Mouse (Mus musculus): ENCODE measurements around the gene Prcp. TPM values are rescaled to one million over a fixed set of nuclear protein-coding genes. Genes with fewer than 3 reads are reported as not detected.

Prcp gene
- 24.3 and 24.7 TPM in 2 replicates for polyA plus RNA-seq (2015; fragmentation: Nextera tagmentation; extraction: Ambion mirVana)

DNA sequence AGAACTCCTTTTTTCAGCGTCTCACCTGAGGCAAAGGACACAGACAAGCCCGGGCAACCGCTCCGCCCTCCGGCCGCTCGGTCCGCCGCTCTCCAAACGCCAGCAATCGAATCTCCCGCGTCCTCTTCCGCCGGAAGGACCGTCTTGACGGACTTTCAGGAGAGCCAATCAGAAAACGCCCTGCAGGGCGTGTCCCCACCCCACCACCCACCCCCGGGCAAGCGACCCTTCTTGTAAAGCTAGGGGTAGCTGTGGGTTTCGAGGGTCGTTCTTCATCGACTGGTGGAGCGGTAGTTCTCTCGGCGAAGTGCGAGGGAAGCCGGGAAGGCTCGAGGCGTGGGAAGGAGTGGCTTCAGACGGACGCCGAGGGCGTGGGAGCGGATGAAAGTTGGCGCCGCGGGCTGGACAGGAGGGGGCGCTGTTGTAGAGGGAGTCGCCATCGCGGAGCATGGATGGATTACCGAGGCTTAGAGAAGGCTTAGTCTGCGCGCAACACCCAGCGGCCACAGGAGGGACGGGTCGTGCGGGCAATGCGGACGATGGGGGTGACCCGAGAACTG is at the start of gene Prcp, which contains the start of gene Ddias:
Gene Prcp, plus strand, starts transcription at position 355 of the 560 bp plus-strand sequence.
Gene Ddias, minus strand, starts transcription at position 132 of the 560 bp plus-strand sequence.
- H3K27me3 ChIP-seq (ENCODE audit: control insufficient read depth, insufficient read depth, low read length) = no peaks in the 10 kb centered on the region
- peak; percentile 87 for ATAC-seq (ENCODE audit: insufficient read depth, low FRiP score)
- peak within 1 kb of the TSS; percentile 76 for H3K4me3 ChIP-seq (replicated peaks; ENCODE audit: low read length)
- peaks cover 18% of the 10 kb centered on the region for H3K4me1 ChIP-seq (ENCODE audit: control insufficient read depth, insufficient read depth, low read length)
- peak within 1 kb of the TSS; percentile 96 for H3K27ac ChIP-seq (ENCODE audit: low read length)
- no peaks in the 10 kb centered on the region for H3K9me3 ChIP-seq (replicated peaks; ENCODE audit: control insufficient read depth, low read length)
- under 1% methylated on average over 53 of the region's 53 CpGs for WGBS
- H3K9ac ChIP-seq (ENCODE audit: low read length) = peak within 1 kb of the TSS; percentile 76
- peak within 1 kb of the TSS; percentile 86 for H3K4me2 ChIP-seq (ENCODE audit: low read depth, low read length)
- H3K36me3 ChIP-seq (ENCODE audit: control insufficient read depth, insufficient read depth, low read length) = no peaks in the 10 kb centered on the region

GRCm38 (mm10) chr7:92826248-92826647 is 48.0 kb upstream of the Prcp start:
- Histone ChIP-seq H3K9ac (ENCODE audit: low read length) (no peak overlapping the region), H3K9me3 (replicated peaks; ENCODE audit: control insufficient read depth, low read length) (no peaks in the 10 kb centered on the region), H3K36me3 (ENCODE audit: control insufficient read depth, insufficient read depth, low read length) (no peaks in the 10 kb centered on the region), H3K4me3 (replicated peaks; ENCODE audit: low read length) (no peak overlapping the region), H3K27ac (ENCODE audit: low read length) (no peak overlapping the region), H3K4me2 (ENCODE audit: low read depth, low read length) (no peak overlapping the region), H3K27me3 (ENCODE audit: control insufficient read depth, insufficient read depth, low read length) (no peaks in the 10 kb centered on the region), H3K4me1 (ENCODE audit: control insufficient read depth, insufficient read depth, low read length) (peaks cover 9% of the 10 kb centered on the region)
- WGBS = 64% methylated on average over 3 of the region's 3 CpGs
- ATAC-seq (ENCODE audit: insufficient read depth, low FRiP score) = no peak

DNA sequence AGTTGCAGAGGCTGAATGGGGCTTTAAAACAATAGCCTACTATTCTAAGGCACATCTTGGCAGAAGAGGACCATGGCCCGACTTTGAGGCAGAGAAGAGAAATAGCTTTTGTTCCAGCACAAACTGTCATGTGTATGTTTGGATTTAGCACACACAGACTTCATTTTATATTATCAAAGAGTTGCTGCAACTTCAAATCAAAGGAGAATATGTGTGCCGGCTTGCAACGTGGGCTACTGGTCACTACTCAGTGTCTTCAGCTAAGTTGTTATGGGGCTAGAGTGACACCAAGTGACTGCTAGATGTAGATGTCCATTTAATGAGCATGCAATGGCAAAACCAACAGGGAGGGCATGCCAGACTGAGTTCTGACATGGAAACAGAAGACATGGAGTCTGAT is 46.3 kb upstream of the Prcp start:
- 63% methylated on average over 3 of the region's 3 CpGs for WGBS
- no peak for ATAC-seq (ENCODE audit: insufficient read depth, low FRiP score)
- no peak overlapping the region for H3K27ac ChIP-seq (ENCODE audit: low read length)
- H3K4me2 ChIP-seq (ENCODE audit: low read depth, low read length) = no peak overlapping the region
- H3K9me3 ChIP-seq (replicated peaks; ENCODE audit: control insufficient read depth, low read length) = no peaks in the 10 kb centered on the region
- H3K36me3 ChIP-seq (ENCODE audit: control insufficient read depth, insufficient read depth, low read length) = no peaks in the 10 kb centered on the region
- H3K4me3 ChIP-seq (replicated peaks; ENCODE audit: low read length) = no peak overlapping the region
- H3K4me1 ChIP-seq (ENCODE audit: control insufficient read depth, insufficient read depth, low read length) = peaks cover 1% of the 10 kb centered on the region
- no peak overlapping the region for H3K9ac ChIP-seq (ENCODE audit: low read length)
- no peaks in the 10 kb centered on the region for H3K27me3 ChIP-seq (ENCODE audit: control insufficient read depth, insufficient read depth, low read length)

- Histone ChIP-seq H3K9me3 (replicated peaks; ENCODE audit: control insufficient read depth, low read length) (no peaks in the 10 kb centered on the region), H3K27ac (ENCODE audit: low read length) (no peak overlapping the region), H3K36me3 (ENCODE audit: control insufficient read depth, insufficient read depth, low read length) (no peaks in the 10 kb centered on the region), H3K4me2 (ENCODE audit: low read depth, low read length) (no peak overlapping the region), H3K9ac (ENCODE audit: low read length) (no peak overlapping the region), H3K27me3 (ENCODE audit: control insufficient read depth, insufficient read depth, low read length) (no peaks in the 10 kb centered on the region), H3K4me1 (ENCODE audit: control insufficient read depth, insufficient read depth, low read length) (no peaks in the 10 kb centered on the region), H3K4me3 (replicated peaks; ENCODE audit: low read length) (no peak overlapping the region)
- 87% methylated on average over 6 of the region's 6 CpGs for WGBS
- ATAC-seq (ENCODE audit: insufficient read depth, low FRiP score) = no peak
These were observed 41.9 kb upstream of the Prcp start for GRCm38 (mm10) chr7:92832395-92832794.

- H3K9ac ChIP-seq (ENCODE audit: low read length) = no peak overlapping the region
- H3K9me3 ChIP-seq (replicated peaks; ENCODE audit: control insufficient read depth, low read length) = no peaks in the 10 kb centered on the region
- no peaks in the 10 kb centered on the region for H3K27me3 ChIP-seq (ENCODE audit: control insufficient read depth, insufficient read depth, low read length)
- ATAC-seq (ENCODE audit: insufficient read depth, low FRiP score) = no peak
- no peaks in the 10 kb centered on the region for H3K4me1 ChIP-seq (ENCODE audit: control insufficient read depth, insufficient read depth, low read length)
- H3K27ac ChIP-seq (ENCODE audit: low read length) = no peak overlapping the region
- no peak overlapping the region for H3K4me2 ChIP-seq (ENCODE audit: low read depth, low read length)
- H3K4me3 ChIP-seq (replicated peaks; ENCODE audit: low read length) = no peak overlapping the region
- H3K36me3 ChIP-seq (ENCODE audit: control insufficient read depth, insufficient read depth, low read length) = no peaks in the 10 kb centered on the region
- 82% methylated on average over 2 of the region's 2 CpGs for WGBS
These were observed 39.9 kb upstream of the Prcp start for GRCm38 (mm10) chr7:92834391-92834790.

GRCm38 (mm10) chr7:92836447-92836846 is 37.8 kb upstream of the Prcp start:
- no peak for ATAC-seq (ENCODE audit: insufficient read depth, low FRiP score)
- WGBS = 78% methylated on average over 3 of the region's 3 CpGs
- H3K4me1 ChIP-seq (ENCODE audit: control insufficient read depth, insufficient read depth, low read length) = no peaks in the 10 kb centered on the region
- H3K4me3 ChIP-seq (replicated peaks; ENCODE audit: low read length) = no peak overlapping the region
- H3K27me3 ChIP-seq (ENCODE audit: control insufficient read depth, insufficient read depth, low read length) = no peaks in the 10 kb centered on the region
- H3K36me3 ChIP-seq (ENCODE audit: control insufficient read depth, insufficient read depth, low read length) = no peaks in the 10 kb centered on the region
- H3K9ac ChIP-seq (ENCODE audit: low read length) = no peak overlapping the region
- H3K4me2 ChIP-seq (ENCODE audit: low read depth, low read length) = no peak overlapping the region
- no peaks in the 10 kb centered on the region for H3K9me3 ChIP-seq (replicated peaks; ENCODE audit: control insufficient read depth, low read length)
- no peak overlapping the region for H3K27ac ChIP-seq (ENCODE audit: low read length)

DNA sequence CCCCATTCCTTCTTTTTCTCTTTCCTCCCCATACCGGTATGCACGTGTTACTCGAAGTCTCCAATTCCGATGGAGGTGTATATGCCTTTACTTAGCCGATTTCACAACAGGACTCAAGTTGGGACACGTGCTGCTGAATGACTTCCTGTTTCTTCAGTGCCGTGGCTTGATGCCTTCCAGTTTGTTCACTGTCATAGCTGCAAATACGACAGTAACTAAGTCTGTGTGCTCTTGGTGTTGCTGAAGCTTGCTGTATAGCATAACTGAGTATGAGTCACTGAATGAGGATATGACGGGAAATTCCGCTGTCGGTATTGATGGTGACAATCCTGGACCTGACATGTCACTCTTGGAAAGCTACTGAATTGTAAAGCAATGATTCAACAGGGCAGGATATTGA is 37.0 kb upstream of the Prcp start:
- H3K4me1 ChIP-seq (ENCODE audit: control insufficient read depth, insufficient read depth, low read length) = no peaks in the 10 kb centered on the region
- H3K4me3 ChIP-seq (replicated peaks; ENCODE audit: low read length) = no peak overlapping the region
- no peak overlapping the region for H3K9ac ChIP-seq (ENCODE audit: low read length)
- 70% methylated on average over 11 of the region's 11 CpGs for WGBS
- H3K36me3 ChIP-seq (ENCODE audit: control insufficient read depth, insufficient read depth, low read length) = no peaks in the 10 kb centered on the region
- H3K9me3 ChIP-seq (replicated peaks; ENCODE audit: control insufficient read depth, low read length) = no peaks in the 10 kb centered on the region
- no peak overlapping the region for H3K27ac ChIP-seq (ENCODE audit: low read length)
- no peaks in the 10 kb centered on the region for H3K27me3 ChIP-seq (ENCODE audit: control insufficient read depth, insufficient read depth, low read length)
- ATAC-seq (ENCODE audit: insufficient read depth, low FRiP score) = no peak
- H3K4me2 ChIP-seq (ENCODE audit: low read depth, low read length) = no peak overlapping the region

DNA sequence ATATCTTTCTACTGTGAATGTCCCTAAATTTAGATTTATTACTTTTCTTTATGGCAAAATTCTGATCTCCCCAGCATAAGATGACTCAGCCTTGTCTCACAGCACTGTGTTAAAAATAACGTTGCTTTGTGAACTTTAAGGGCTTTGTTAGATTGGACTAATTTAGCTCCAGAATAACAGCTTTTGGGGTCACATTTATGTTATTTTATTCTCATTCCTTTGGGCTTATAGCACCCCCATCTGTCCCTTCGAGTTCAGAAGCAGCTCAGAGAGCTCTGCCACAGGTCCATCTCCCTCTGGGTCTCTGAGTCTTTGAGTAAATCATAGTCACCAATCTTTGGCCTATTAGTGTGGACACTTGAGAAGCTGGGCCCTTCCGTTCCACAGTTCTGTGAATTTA is 36.4 kb upstream of the Prcp start:
- no peak overlapping the region for H3K9ac ChIP-seq (ENCODE audit: low read length)
- H3K9me3 ChIP-seq (replicated peaks; ENCODE audit: control insufficient read depth, low read length) = no peaks in the 10 kb centered on the region
- no peak overlapping the region for H3K4me3 ChIP-seq (replicated peaks; ENCODE audit: low read length)
- H3K27me3 ChIP-seq (ENCODE audit: control insufficient read depth, insufficient read depth, low read length) = no peaks in the 10 kb centered on the region
- no peaks in the 10 kb centered on the region for H3K4me1 ChIP-seq (ENCODE audit: control insufficient read depth, insufficient read depth, low read length)
- no peak overlapping the region for H3K4me2 ChIP-seq (ENCODE audit: low read depth, low read length)
- ATAC-seq (ENCODE audit: insufficient read depth, low FRiP score) = no peak
- 57% methylated on average over 3 of the region's 3 CpGs for WGBS
- no peaks in the 10 kb centered on the region for H3K36me3 ChIP-seq (ENCODE audit: control insufficient read depth, insufficient read depth, low read length)
- no peak overlapping the region for H3K27ac ChIP-seq (ENCODE audit: low read length)

DNA sequence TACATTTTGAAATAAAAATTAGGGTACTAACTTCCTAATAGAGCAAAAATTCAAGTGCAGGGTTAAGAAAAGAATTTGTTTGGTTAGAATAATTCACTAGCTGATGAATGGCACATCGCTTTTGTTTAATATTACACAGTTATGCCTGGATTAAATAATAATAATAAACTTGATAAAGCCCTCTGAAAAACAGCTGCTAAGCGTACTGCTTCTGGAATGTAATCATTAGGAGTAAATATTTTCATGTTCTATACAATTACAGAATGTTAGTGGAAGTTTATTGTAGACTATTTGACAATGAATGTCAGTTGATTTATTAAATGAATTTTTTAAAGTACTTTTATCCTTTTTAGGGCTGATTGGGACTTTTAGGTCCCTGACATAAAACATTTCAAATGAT is 32.0 kb upstream of the Prcp start:
- Histone ChIP-seq H3K27ac (ENCODE audit: low read length) (no peak overlapping the region), H3K27me3 (ENCODE audit: control insufficient read depth, insufficient read depth, low read length) (no peaks in the 10 kb centered on the region), H3K9ac (ENCODE audit: low read length) (no peak overlapping the region), H3K9me3 (replicated peaks; ENCODE audit: control insufficient read depth, low read length) (no peaks in the 10 kb centered on the region), H3K4me3 (replicated peaks; ENCODE audit: low read length) (no peak overlapping the region), H3K4me1 (ENCODE audit: control insufficient read depth, insufficient read depth, low read length) (no peaks in the 10 kb centered on the region), H3K4me2 (ENCODE audit: low read depth, low read length) (no peak overlapping the region), H3K36me3 (ENCODE audit: control insufficient read depth, insufficient read depth, low read length) (no peaks in the 10 kb centered on the region)
- peak; percentile 60; the same call in 1 of the 2 replicates for ATAC-seq (ENCODE audit: insufficient read depth, low FRiP score)
- WGBS = 43% methylated on average over 2 of the region's 2 CpGs

Measured in stomach, embryonic 16.5 days (tissue).